Mouse (Mus musculus) retina, postnatal 1 day (tissue): Measurements from ENCODE around the gene Cd300lb.

ENCODE experiments used
- DNase-seq: peaks from one replicate; pipeline ENCODE4 v3.0.0-alpha.2; 2012

Gene Cd300lb

DNA sequence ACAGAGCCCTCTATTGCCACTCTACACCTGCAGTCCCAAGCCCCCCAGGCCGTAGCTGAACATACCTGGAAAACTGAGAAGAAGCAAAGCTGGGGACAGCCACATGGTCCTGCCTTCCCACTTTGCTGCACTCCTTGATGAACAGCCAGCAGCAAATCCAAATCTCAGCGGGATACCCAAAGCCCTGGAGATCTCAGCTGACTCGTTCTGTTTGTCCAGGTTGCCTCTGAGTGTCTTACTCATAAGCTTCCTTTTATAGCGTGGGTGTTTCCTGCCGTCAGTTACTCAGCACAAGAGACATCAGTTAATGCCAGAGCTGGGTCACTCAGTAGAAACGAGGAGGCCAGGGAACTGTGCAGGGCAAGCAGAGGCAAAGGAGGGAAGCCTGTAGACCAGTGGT lies at the start of gene Cd300lb:
Gene Cd300lb, minus strand, starts transcription at position 243 of the 400 bp plus-strand sequence.
- DNase-seq: no peak

DNA sequence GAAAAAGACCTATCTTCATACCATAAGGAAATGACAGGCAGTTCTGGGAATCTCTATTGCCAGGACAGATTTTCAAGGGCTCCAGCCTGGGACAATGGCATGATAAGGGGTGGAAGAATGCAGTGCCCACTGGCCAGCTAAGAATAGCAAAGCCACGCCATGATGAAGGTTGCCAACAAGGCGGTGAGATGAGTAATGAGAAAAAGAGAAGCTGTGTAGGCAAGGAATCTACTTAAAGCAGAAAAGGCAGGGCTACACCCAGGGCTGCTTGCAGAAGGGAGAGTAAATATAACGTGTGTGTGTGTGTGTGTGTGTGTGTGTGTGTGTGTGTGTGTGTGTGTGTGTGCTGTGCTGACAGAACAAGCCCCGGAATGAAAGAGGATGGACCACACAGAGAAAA lies 47.7 kb upstream of the Cd300lb start:
- DNase-seq: no peak

DNA sequence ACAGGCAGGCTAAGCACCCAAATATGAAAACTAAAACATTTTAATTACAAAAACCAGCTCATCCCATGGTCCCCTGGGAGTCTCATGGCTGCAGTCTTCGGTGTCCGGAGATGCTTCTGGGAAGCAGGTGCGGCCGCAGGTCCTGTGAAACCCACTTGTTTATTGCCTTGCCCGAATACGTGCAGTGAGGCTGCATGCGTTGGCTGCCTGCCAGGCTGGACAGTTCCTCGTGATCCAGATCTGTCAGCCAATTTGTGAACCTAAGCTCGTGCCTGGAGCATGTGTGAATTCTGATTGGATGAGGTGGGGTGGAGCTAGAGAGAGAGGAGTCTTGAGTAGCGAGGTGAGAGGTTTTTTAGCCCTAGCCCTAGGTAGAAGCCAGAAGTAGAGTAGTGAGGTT lies 38.5 kb upstream of the Cd300lb start:
- DNase-seq: peak; percentile 25

DNA sequence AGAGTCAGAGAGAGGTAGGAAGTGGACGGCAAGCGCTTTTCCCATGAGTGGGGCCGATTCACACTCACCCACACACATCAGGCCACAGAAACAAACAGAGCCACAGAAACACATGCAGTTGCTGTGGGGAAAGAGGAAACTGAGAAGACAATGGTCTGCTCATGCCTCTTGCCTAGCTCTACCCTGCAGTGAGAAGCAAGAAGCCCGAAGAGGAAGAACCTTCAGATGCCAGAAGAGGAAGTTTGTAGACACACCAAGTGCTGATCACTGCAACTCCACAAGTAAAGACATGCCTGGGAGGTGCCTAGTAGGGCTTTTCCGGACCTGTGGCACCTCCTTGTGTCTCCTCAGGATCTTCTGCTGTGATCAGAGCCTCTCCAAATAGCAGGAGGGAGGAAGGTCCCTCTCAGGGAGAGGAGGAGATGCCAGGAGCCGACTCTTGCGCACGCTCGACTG lies 34.6 kb upstream of the Cd300lb start, which contains the start of gene Cd300c:
Gene Cd300c, minus strand, starts transcription at position 406 of the 456 bp plus-strand sequence.
- DNase-seq: no peak

DNA sequence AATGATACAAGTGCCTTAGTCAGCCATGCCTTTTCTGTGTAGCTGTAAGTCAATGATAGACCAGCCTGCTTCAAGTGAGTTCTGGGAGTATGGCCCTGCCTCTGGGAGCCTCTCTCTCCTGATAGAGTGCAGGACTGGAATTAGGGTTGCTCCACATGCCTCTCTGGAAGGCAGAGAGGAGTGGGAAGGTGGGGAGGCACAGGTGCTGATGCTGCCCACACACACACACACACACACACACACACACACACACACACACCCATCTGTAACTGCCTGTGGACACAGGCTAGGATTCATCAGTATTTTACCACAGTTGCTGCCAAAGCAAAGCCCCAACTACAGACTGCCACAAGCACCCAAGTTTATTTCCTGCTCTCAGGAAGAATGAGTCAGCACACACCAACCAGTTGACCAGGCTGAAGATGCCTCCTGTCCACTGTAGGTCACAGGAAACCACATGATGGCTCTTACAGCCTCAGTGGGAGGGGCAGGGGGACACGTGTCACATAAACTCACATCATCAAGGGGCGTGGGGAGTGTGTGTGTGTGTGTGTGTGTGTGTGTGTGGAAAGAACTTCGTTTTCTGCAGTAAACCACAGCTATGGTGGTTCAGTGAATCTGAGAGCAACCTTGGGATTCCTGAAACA lies 31.1 kb upstream of the Cd300lb start:
- DNase-seq: no peak

DNA sequence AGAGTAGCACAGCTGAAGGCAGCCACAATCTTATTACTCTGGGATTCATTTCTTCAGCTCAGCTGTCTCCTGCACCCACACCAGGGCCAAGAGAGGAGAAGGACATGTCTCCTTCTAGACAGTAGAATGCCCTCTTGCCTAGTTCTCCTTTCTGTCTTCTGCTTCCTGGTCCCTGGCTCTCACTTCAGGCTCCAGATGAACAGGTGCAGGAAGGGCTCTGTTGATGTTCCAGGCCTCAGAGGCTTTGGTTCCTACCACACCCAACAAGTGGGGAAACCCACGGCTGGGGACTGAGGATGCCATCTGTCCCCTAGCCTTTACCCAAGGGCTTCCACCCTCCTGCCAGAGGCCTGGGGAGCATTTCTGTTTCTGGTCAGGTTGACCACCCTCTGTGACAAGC lies 26.2 kb upstream of the Cd300lb start:
- no peak for DNase-seq

DNA sequence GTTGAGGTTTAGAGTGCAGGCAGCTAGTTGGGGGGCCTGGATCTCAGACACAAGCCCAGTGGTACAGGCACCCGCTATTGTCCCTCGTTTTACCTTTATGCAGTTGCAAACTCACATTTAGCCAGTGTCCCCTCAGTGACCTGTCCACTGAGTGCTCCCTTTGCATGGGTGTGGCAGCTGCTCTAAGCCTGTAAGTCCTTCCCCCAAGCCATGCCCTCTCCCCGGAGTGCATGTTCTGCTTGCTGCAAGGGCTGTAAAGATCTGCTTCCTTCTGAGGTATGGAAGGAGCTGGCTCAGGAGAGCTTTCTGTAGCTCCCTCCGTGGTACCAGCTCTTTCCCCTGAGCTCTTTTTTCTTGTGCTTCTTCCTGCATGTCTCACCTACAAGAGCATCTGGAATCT lies 595 bp downstream of the Cd300lb start:
- DNase-seq: no peak

DNA sequence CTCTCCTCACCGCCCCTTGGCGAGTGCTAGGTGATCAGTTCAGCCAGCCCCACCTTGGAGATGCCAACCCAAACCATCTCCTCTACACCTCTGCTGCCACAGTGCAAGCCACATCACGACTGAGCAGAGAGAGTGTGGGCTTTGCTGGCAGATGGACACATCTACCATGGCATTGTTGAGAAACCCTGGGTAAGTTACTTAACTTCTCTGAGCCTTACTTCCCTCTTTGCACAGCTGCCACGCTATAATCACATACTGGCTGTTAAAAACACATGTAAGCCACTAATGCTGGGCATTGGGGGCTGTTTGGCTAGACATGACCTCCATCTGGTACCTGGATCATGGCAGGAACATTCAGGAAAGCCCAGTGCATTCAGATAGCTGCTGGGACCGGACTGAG lies 3.1 kb downstream of the Cd300lb start:
- no peak for DNase-seq

DNA sequence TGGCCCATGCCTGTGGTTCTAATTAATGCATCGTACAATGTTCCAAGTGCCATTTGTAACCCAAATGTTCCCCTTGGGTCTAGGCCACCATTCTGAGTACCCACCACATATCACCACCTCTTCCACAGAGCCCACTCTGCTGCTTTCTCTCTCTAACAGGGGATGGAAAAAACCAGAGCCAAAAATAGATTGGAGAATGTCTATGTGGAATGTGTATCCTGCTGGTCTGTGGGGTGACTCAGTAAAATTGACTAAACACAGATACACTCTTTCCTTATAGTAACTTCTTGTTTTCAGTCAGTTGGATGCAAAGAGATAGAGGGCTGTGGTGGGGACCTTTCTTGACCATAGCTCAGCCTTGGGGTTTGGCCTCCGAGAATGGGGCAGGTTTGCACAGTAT lies 4.6 kb downstream of the Cd300lb start:
- DNase-seq: no peak

DNA sequence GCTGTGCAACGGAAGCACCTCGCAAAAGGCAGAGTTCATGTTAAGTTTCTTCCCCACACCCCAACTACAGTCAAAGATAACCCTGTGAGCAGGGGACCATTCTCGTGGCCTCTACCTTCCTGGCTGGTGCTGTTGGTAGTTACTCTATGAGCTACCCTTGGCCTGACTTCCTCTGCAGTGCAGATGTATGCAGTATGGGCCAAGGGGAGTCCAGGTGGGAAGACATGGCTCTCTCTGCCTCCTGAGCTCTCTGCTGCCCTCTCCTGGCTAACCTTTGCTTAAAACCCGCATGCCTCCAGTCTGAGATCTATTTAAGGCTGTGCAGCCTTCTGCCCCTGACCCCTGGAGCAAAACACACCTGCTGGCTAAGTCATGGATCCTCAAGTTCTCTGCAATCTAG lies 10.2 kb downstream of the Cd300lb start:
- peak; percentile 44 for DNase-seq

DNA sequence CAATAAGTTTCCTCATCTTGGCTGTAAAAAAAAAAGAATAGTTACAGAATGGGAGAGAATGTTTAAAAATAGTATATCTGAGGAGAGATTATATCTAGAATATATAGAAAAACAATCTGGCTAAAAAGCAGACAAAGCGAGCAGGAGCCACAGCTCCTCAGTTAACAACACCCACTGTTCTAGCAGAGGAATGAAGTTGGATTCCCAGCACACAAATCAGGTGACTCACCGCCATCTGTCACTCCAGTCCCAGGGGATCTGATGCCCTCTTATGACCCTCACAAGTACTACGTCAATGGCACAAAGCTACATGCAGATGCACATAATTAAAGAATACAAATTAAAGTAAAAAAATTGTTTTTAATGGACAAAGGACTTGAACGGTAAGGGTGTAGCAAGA lies 11.7 kb downstream of the Cd300lb start:
- no peak for DNase-seq

DNA sequence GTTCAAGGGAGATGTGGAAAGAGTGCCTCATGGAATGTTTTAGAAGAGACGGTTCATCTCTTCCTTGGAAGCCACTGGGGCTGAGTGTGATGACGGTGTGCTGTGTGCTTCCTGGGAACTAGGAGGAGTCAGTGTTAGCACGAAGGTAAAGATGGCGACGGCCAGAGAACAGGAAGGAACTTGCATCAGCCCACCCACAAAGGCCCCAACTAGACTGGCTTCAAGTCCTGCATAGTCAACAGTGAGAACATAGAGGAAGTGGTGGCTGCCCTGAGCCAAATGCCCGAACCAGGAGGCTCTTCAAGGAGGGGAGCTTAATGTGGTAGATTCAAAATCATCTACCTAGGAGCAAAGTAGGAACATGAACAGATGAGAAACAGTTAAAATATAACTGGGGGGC lies 17.1 kb downstream of the Cd300lb start:
- DNase-seq: no peak

DNA sequence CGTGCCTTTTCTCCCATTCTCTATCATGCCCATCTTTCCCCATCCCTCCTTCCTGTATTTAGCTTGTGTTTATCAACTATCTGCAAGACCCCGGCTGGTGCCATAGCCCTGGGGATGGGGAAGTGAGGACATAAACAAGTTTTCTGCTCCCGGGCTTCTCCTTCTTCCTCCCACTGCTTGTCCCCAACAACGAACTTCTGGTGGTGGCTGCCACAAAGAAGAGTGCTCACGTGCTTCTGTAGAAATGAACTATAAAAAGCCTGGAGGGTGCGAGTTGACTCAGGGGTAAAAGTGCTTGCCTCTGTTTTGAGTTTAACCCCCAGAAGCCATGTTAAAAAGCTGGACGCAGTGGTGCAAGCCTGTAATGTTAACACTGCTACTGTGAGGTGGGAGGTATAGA lies 19.2 kb downstream of the Cd300lb start:
- DNase-seq: no peak

DNA sequence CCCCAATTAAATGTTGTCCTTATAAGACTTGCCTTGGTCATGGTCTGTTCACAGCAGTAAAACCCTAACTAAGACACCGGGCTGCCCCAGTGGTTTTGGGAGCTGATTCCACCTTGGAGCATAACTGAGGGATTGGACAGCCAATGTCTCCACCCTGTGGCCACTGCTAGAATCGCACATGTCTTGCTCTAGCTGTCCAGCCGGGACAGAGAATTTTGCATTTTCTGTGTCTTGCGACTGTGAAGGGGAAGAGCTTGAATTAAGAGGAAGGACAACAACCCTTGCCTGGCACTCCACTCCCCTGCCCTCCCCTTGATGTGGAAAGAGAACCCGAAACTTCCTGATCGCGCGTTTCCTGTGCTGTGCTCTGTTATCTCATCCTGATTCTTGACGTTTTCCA lies 21.3 kb downstream of the Cd300lb start:
- DNase-seq: peak; percentile 84

DNA sequence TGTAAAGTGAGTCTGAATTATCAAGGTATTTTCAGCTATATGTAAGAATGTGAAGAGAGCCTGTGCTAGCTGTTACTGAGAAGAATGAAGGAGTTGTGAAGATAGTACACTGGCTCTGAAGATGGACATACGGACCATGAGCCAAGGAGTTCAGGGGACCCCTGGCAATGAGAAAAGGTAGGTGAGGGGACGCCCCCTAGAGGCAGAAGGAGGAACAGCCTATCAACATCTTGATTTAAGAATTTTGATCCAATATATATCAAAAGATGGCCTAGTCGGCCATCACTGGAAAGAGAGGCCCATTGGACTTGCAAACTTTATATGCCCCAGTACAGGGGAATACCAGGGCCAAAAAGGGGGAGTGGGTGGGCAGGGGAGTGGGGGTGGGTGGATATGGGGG lies 24.6 kb downstream of the Cd300lb start:
- peak; percentile 17 for DNase-seq

DNA sequence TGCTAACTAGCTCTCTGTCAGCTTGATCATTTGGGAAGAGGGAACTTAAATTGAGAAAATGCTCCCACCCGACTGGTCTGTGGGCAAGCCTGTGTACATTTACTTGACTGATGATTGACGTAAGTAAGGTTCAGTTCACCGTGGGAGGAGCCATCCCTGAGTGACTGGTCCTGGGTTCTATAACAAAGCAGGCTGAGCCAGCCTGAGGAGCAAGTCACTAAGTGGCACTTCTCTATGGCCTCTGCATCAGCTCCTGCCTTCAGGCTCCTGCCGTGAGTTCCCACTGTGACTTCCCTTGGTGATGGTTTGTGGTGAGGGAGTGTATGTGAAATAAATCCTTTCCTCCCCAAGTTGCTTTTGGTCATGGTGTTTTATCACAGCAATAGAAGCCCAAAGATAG lies 26.1 kb downstream of the Cd300lb start:
- no peak for DNase-seq

DNA sequence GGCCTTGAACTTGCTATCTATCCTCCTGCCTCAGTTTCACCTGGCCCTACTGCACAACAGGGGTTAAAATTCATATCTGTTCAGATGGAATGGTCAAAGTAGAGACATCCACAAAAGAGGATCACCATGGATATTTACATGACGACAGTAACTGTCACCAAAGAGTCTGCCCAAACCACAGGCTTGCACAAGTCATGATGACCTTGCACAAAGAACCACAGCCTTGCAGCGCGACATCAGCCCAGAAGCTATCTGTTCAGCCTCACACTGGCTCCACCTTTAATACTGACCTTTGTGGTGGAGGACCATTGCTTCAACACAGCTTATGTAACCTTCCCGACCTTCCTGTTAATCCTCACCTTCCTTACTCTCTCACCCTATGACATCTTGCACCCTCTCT lies 26.6 kb downstream of the Cd300lb start:
- DNase-seq: no peak

DNA sequence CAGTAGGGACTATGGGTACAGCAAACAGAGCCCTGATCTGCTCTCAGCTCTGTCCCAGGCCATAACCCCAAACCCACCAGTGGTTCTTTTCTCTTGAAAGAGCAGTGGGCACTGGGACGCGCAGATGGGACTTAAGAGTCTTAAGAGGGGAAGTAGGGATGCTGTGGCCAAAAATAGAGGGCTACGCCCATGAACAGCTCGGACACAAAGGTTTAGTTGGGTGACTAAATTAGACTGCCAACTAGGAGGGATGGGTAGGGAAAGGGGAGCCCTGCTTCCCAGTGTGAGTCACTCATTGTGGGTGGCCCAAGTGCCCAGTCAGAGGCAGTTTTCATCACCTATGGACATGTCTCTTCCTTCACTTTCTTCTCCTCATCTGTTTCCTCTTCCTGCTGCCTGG lies 31.0 kb downstream of the Cd300lb start:
- DNase-seq: no peak

DNA sequence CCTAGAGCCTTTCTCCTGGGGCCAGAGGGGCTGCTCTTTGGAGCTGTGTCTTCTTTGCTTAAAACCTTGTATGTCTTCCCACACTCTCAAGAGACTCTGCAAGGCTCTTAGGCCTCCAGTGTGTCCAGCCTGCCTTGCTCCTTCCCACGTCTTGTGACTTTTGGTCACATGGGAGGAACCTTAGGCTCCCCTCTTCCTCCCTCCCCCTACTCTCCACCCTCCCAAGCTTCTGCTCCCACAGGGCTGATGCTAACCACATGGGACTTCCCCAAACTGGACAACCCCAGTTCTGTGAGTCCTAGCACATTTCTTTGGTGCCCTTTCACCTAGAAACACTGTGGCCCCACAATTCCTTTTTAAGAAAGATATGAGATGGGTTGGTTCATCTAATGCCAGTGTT lies 36.2 kb downstream of the Cd300lb start:
- no peak for DNase-seq

DNA sequence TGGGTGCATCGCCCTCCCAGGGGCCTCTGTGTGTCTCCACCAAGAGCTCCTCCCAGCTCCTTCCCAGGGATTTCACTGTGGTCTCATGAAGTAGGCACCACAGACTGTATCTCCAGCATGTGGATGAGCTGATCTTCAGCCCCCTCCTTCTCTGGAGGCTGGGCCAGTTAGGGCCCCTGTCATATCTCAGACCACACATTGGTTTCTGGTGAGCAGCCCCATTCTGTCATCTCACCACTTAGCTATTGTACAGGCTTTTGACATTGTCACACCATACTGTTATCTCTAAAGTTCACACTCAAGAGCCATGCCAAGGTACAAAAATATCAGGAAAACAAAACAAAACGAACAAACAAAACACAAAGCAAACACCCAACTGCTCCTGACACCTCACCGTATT lies 38.1 kb downstream of the Cd300lb start:
- DNase-seq: no peak

DNA sequence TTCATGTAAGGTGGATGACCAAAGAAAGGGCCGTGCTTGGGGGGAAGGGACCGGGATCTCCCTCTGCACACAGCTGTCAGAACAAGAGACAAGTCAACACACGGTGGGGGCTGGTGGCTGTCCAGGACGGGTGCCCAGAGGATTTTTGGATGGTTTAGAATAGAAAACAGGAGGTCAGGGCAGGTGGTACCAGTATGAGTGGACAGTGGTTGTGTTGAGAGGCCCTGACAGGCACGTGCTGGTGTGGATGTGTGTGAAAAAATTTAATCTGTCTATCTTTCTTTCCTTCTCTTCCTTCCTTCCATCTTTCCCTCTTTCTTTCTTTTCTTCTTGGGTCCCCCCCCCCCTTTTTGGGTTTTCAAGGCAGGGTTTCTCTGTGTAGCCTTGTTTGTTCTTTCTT lies 43.6 kb downstream of the Cd300lb start:
- no peak for DNase-seq

DNA sequence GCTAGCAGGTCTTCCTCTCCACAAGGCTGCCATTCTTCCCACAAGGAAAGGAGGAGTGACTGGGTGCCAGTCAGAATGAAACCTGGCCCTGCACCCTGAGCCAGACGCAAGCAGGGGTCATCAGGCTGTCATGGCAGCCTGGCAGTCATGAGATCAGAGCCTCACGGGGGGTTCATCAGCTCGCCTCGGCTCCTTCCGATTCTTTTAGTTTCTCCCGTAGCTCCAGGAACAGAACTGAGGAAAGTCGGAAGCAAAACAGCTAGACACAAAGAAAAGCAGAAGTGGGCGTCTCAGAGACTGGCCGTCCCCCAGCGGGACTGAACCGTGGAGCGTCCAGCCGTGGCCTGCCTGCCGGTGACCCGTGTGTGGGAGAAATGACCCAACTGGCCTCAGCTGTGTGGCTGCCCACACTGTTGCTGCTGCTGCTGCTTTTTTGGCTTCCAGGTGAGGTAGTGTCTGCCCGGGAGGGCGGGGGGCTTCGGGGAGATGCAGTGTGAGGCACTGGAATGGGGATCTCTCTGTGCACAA lies 44.1 kb downstream of the Cd300lb start, which contains the start of gene Cd300a:
Gene Cd300a, plus strand, starts transcription at position 51 of the 528 bp plus-strand sequence.
- DNase-seq: no peak

DNA sequence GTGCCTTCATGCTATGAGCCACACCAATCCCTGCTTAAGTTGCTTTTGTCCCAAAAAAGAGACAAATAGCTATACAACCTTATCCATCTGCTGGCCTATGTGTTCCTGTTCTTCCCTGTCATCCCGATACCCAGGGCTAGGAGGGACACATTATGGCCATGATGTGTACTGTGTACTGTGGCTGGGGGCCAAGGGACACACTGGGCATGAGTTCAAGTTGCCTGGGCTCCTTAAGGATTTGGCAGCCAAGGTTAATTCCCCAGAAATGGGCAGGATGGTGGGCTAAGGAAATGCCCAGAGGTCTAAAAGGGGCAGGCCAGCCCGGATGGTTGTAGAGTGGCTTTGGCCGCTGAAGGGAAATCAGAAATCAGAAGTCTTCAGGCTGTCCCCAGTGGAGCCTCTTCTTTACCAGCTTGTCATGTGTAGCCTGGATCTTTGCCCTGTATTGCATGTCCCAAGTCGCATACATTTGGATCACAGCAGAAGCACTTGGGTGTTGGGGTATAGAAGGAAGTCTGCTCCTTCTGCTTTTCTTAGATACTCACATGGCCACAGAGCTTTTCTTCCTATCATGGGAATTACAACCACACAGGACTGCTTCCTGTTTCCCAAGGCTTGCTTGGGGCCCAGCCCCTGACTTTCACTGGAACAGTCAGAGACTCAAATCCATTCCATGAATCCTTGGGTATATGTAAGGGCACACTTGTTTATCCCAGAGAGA lies 49.6 kb downstream of the Cd300lb start:
- no peak for DNase-seq

DNA sequence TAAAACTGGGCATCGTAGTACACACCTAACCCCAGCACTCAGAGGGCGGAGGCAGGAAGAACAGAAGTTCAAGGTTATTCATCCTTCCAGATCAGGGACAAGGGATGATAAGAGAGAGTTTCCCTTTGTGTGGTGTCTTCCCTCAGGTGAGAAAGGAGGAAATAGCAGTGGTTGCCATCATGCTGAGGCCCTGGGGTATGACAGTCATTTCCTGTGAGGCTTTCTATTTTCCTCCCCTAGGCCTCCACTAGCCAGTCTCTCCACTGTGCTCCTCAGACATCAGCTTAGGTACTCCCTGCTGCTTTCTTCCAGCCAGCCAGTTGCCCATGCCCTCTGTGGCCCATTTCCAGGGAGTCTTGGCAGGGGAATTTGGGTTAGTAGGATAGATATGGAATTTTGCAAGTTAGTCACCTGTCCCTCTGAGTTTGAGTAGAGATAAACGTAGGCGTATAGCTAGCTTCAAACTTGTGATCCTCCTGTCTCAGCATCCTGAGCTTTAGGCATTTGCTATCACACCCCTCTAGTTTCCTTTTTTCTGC lies 50.9 kb downstream of the Cd300lb start:
- DNase-seq: no peak
